Mouse (Mus musculus): ENCODE measurements around the gene Sema6d. TPM values are rescaled to one million over a fixed set of nuclear protein-coding genes. Genes with fewer than 3 reads are reported as not detected.

Gene Sema6d
- polyA plus RNA-seq, 1 experiment = 8.5 TPM

DNA sequence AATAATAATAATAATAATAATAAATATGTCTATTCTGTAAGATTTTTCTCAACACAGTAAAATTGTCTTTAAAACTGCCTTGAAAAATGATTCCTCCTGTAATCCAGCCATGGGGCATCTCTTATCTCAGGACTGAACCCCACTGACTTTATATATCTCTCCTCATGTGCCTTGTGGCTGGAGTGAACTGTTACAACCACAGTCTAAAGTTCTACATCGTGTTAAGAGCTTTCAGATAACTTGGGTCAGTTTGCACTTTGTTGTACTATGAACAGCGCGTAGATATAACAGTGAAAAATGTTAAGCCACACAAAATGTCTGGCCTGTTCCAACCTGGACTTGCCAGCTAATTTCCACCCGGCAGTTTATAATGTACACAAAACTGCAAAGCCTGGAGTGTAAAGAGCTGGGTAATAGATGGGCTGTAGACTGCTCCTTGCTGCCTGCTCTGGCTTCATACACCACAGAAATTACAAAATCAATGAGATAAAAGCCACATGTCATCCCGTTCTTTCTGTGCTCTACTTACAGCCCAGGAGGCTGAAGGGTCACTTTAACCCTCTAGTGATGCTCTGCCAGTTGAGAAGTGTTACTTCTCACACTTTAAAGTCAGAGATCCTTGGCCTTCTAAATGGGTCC lies 467.2 kb downstream of the Sema6d start:
- no peak for DNase-seq (ENCODE audit: low spot score)

DNA sequence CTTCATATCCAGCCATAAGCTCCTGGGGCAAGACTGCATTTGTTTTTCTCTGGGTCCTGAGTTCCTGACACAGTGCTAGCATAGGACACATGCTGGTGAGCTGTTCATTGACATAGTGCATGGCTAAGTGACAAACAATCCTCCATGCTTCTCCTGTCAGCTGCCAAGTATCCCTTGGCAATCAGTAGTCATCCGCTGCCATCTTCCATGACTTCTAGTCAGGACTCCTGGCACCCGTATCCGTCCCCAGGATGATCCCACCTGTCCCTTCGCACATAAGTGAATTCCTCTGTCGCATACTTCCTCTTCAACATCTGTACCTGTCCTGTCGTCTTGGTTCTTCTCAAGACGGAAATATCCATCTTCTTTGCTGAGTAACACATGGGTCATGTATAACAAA lies 468.3 kb downstream of the Sema6d start:
- DNase-seq (ENCODE audit: low spot score) = no peak

GRCm38 (mm10) chr2:124561668-124562067 lies 471.9 kb downstream of the Sema6d start:
- no peak for DNase-seq (ENCODE audit: low spot score)

DNA sequence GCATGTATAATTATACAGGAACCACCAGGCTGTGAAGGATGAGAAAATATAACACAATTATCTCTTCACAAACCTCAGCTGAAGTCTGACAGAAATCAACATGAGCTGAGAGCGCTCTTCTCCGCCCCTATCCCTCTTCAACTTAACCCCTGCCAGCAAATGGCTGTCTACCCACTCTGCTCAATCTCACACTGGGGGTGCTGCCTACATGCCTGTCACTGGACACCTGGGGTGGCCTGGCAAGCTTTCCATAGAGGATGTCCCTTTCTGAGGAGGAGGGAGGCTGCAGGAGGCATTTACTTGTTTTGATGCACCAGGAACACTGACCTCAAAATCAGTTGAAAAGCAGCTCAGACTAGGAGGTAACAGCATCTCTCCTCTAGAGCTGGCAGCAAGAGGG lies 472.3 kb downstream of the Sema6d start:
- no peak for DNase-seq (ENCODE audit: low spot score)

DNA sequence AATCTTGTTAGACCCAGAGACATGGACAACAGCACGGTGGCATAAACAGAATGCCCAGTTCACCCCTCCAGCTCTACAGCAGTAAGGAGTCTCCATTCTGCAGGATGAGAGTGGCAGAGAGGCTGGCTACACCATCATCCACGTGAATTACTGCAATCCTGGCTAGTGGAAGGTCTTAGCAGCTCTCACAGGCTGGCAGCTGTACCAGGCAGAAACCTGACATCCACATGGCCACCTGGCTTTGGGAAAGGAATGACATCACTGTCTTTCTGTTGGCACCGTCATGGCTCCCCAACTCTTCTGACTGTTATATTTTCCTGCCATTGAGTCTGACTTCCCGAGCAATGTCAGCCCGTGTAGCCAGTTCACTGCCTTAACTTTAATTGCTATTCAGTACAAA lies 474.0 kb downstream of the Sema6d start:
- no peak for DNase-seq (ENCODE audit: low spot score)

DNA sequence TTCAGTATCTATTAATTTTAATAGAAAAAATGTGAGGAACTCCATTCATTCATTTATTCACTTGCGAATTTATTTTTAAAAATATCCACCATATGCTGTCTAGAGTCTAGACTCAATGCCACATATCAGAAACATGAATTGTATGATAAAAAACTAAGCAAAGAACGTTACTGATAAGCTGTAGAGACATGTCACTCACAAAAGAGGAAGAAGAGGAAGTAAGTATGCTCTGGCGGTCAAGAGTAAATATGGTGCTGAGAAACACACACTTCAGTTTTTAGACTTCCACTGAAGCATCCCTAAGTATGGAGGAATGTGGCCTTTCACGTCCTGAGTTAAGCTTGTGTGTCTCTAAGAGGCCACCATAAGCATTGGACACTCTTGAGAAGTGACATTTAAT lies 484.0 kb downstream of the Sema6d start:
- DNase-seq (ENCODE audit: low spot score) = no peak

DNA sequence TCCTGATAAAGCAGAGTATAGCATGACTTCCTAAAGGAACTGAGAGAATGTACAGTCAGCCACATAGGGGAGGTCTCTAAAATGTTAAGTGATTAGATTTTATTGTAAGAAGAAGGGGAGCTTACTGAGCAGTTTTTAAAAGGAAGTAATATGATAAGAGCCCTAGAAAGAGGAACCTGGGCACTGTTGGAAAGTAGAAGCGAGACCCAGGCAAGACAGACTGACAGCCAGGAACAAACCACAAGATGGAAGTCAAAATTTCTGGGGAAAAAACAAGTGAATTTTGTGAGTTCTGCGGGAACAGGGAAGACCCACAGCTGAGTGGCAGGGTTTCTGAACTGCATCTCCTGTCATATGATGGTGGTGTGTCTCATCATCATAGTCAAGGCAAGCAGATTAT lies 486.3 kb downstream of the Sema6d start:
- no peak for DNase-seq (ENCODE audit: low spot score)

DNA sequence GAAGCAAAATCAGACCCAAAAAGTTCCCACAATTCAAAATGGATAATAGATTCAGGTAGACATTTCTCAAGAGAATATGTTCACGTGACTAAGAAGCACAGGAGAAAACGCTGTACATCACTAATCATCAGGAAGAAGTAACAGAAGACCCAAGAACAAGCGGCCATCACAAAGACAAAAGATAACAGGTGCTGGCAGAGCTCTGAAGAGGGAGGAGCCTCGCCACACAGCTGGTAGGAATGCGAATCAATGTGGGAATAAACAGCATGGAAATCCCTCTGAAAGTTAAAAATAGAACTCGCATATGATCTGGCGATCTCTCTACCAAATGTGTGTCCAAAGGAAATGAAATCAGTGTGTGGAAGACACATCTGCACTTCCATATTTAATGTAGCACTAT lies 493.8 kb downstream of the Sema6d start:
- no peak for DNase-seq (ENCODE audit: low spot score)

GRCm38 (mm10) chr2:124592750-124593149 lies 503.0 kb downstream of the Sema6d start:
- no peak for DNase-seq (ENCODE audit: low spot score)

- no peak for DNase-seq (ENCODE audit: low spot score)
Observed at GRCm38 (mm10) chr2:124599014-124599413, 509.2 kb downstream of the Sema6d start.

DNA sequence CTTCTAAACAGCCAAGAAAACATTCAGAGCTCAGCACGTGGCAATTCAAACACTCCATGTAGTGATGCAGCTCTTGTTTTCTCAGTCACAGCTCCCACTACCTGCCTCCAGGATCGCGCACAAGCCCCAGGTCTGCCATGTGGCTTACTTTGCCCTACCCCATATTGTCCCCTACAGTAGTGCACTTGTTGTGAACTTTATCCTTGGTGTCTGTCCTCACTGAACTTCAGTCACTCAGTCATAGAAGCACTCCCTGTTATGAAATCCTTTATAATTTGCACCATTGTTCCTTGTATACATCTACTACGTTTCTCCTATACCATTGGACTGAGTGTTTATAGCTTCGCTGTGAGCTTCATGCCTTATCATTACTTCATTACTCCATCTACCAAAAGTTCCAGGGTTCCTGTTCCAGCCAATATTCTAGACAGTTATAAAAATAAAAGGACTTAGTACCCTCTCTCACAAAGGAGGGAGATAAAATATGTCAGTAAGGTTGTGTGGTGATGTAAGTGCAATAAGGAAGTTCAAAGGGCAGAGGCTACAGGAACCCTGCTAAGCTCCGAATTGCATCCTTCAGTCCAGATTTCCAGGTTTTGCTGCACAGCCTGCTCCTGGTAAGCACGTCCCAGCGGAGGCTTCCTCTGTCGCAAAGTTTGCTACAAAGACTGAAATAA lies 512.1 kb downstream of the Sema6d start:
- no peak for DNase-seq (ENCODE audit: low spot score)

DNA sequence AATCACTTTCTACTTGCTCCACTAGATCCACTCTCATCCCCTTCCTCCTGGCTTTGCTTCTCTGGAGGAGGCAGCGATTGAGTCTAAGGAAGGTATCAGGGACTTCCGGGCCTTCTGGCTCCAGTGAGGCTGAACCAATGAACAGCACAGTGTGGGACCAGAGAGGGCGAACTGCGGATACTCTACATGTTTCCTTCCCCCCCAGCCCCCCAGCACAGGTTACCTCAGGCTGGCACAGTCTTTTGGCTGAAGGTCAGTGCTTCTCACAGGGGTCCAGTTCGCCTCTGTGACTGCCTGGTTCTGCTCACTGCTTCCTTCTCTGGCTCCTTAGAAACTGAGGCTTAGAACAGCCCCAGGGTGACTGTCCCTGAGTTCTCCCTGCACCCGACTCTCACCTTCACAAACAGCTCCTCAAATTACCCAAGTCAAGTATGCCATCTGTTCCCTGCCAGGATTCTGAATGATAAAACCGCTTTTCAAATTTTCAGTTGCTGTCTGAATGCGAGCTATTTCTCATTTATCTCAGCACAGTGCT lies 512.7 kb downstream of the Sema6d start:
- no peak for DNase-seq (ENCODE audit: low spot score)

- no peak for DNase-seq (ENCODE audit: low spot score)
Observed at GRCm38 (mm10) chr2:124605341-124605740, 515.6 kb downstream of the Sema6d start.

DNA sequence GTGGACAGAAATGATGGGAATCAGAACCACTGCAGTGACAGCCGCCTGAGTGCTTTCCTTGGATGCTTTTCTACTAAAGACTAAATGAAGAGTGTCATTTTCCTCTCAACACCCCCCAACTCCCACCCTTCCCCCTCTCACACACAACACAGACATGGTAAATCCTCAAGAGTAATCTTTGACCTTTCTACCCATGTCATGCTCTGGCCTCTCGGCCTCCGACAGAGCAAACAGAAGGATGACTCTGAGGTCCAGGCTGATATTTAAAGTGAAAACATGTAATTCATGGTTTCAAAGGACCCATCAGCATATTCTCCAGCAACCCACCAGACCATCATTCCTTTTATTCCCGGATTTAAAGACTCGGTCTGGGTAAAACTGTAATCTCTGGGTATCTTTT lies 518.2 kb downstream of the Sema6d start:
- no peak for DNase-seq (ENCODE audit: low spot score)

DNA sequence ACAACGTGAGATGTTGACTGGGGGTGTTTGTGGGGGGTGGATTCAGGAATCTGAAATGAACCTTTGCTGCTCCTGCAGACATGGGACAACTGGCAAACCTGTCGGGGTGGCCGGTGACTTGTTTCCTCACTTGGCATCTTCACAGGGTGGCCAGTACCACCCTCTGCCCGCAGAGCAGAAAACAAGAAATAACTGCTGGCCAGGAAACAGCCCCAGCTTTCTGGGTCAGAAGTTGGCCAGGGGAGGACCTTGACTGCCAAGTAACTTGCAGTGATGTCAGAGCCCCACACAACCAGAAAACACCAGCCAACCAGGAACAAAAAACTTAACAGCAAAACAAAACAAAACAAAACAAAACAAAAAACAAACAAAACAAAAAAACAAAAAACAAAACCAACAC lies 518.8 kb downstream of the Sema6d start:
- no peak for DNase-seq (ENCODE audit: low spot score)

DNA sequence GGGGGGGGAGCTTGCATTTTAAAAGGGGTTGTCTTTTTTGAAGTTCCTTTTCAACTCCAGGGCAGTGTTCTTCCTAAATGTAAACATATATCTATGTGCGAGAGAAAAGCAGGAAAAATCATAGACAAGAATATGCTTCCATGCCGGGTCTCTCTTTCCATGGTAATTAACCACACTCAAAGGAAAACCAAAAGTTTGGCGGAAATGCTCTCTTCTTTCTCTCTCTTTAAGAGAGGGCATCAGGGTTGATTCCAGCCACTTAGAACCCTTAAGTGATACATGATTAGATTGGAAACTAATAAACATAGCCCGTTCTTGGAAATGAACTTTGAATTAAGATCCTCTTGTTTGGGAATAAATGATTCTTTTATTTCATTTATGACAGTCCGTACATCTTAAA lies 519.2 kb downstream of the Sema6d start:
- DNase-seq (ENCODE audit: low spot score) = no peak

- peak; percentile 85 for DNase-seq (ENCODE audit: low spot score)
Observed at GRCm38 (mm10) chr2:124609711-124610585, 520.2 kb downstream of the Sema6d start.

GRCm38 (mm10) chr2:124610586-124611105 lies 520.9 kb downstream of the Sema6d start:
- no peak for DNase-seq (ENCODE audit: low spot score)

DNA sequence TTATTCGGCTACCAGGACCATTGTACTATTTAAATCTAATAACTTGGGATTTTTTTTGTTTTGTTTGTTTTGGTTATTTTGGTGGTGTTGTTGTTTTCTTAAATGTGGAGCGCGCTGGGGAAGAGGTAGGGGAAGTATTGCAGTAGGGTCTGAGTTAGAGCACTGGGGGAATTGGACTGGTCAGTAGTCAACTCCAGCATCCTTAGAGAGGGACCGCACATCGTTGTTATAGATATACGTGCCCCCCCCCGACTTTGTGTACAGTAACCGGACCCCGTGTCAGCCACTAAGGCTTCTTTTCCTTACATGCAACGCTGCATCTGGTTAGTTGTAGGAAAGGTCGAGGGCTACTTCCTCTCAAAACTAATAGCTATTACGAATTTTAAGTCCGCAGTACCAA lies 521.5 kb downstream of the Sema6d start:
- no peak for DNase-seq (ENCODE audit: low spot score)

- DNase-seq (ENCODE audit: low spot score) = no peak
Observed at GRCm38 (mm10) chr2:124612276-124612675, 522.5 kb downstream of the Sema6d start.

- DNase-seq (ENCODE audit: low spot score) = no peak
Observed at GRCm38 (mm10) chr2:124612727-124613510, 523.1 kb downstream of the Sema6d start.
